In the genomic region with DNA sequence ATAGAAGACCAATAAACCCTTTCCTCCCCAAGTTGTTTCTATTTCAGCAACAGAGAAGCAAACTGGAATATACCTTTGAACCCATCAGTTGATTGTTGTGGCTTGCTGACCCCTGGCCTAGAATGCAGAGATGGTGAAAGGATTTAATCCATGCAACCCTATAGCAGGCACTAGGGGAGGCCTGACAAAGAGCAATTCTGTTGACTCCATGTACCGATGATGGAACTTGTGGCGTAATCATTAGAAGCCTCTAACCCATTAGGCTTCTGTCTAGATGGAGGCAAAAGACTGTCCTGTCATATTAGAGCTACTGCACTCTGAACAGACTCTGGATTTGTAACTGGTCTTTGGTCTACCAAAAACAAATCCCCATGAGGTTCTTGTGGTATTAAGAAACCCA, we compare ENCODE assay signal across 35 mouse cellular contexts.
"Had no signal": no experiment of that assay in that cellular context is flagged by ENCODE, and none has a peak within 500 bp of the region (broad histone marks: within the 10 kb centered on the region; RNA-seq: fewer than 3 reads in every experiment).

No protein-coding gene starts in this region.

- H3K9ac ChIP-seq: heart, embryonic 12.5 days; heart, embryonic 13.5 days; heart, embryonic 15.5 days; hindbrain, embryonic 12.5 days; hindbrain, embryonic 13.5 days; hindbrain, embryonic 14.5 days; hindbrain, embryonic 15.5 days; intestine, embryonic 15.5 days; kidney, embryonic 15.5 days had no signal

- H3K4me2 ChIP-seq: heart, embryonic 12.5 days; heart, embryonic 13.5 days; heart, embryonic 15.5 days; hindbrain, embryonic 12.5 days; hindbrain, embryonic 13.5 days; hindbrain, embryonic 14.5 days; hindbrain, embryonic 15.5 days; intestine, embryonic 15.5 days; kidney, embryonic 15.5 days had no signal

- H3K27me3 ChIP-seq: heart, embryonic 12.5 days; heart, embryonic 13.5 days; heart, embryonic 15.5 days; hindbrain, embryonic 12.5 days; hindbrain, embryonic 13.5 days; hindbrain, embryonic 15.5 days; intestine, embryonic 15.5 days; kidney, embryonic 15.5 days had no signal

- H3K9me3 ChIP-seq: heart, embryonic 10.5 days; heart, embryonic 12.5 days; heart, embryonic 13.5 days; heart, embryonic 15.5 days; hindbrain, embryonic 10.5 days; hindbrain, embryonic 12.5 days; hindbrain, embryonic 13.5 days; hindbrain, embryonic 15.5 days; intestine, embryonic 15.5 days; kidney, embryonic 15.5 days had no signal

- DNase-seq: heart, postnatal 10 days; heart, postnatal 14 days; heart, postnatal 36 days; heart, postnatal 4 days; kidney, adult 11 months; kidney, adult 18-20 months; kidney, adult 2 months; kidney, adult 8-10 months; kidney, adult 9 months; kidney, postnatal 10 days; kidney, postnatal 14 days; kidney, postnatal 25 days; kidney, postnatal 36 days; kidney, postnatal 4 days; layer of hippocampus, adult 9-11 months; layer of hippocampus, postnatal 36 days had no signal

- H3K36me3 ChIP-seq: intestine, embryonic 15.5 days had no signal

- H3K27ac ChIP-seq: heart, embryonic 10.5 days; heart, embryonic 13.5 days; heart, embryonic 15.5 days; hindbrain, embryonic 10.5 days; hindbrain, embryonic 12.5 days; hindbrain, embryonic 15.5 days; hindbrain, postnatal 0 days; intestine, embryonic 15.5 days; kidney, embryonic 15.5 days; kidney, postnatal 0 days; left cerebral cortex, adult 2 months had no signal

- ATAC-seq: hindbrain, embryonic 16.5 days; hindbrain, postnatal 0 days; inflammation-experienced regulatory T-cells, adult 6 months; intestine, embryonic 15.5 days; intestine, embryonic 16.5 days; intestine, postnatal 0 days had no signal

- H3K4me3 ChIP-seq: heart, embryonic 10.5 days; heart, embryonic 12.5 days; heart, embryonic 13.5 days; heart, embryonic 15.5 days; hindbrain, embryonic 10.5 days; hindbrain, embryonic 12.5 days; hindbrain, embryonic 13.5 days; hindbrain, embryonic 15.5 days; intestine, embryonic 15.5 days; kidney, embryonic 15.5 days; layer of hippocampus, adult 2 months; left cerebral cortex, adult 2 months had no signal
